Mouse (Mus musculus) kidney, adult 2 months (tissue): ENCODE results near the gene Camkv.

Source experiments
- CTCF ChIP-seq: fragments of 200-500 bp; conservative IDR thresholded peaks from 2 replicates; pipeline ENCODE4 v1.5.1; 2011; ENCODE audit warnings: low read depth, mild to moderate bottlenecking, control low read depth, low read length, moderate library complexity, mixed read lengths; ENCODE audit not compliant: insufficient read depth, insufficient read length
- POLR2A ChIP-seq: fragments of 200-500 bp; IDR thresholded peaks from one replicate; pipeline ENCODE4 v1.6.1; 2011; ENCODE audit warnings: low read depth, low read length, control low read depth

GRCm38 (mm10) chr9:107901627-107901914 is 33.9 kb upstream of the Camkv start:
- TF ChIP-seq POLR2A (no peak), CTCF (no peak)
